Mouse (Mus musculus) limb, embryonic 13.5 days (tissue): ENCODE data around the gene Cfap44. TPM values are rescaled to one million over a fixed set of nuclear protein-coding genes. Genes with fewer than 3 reads are reported as not detected.

Experiments used
- ATAC-seq: fragments of 200-750 bp; cut with Nextera tagmentation; 2 replicates; pipeline ENCODE4 v1.8.0; 2017; ENCODE audit warnings: low read depth, moderate number of reproducible peaks, moderate TSS enrichment; ENCODE audit not compliant: low FRiP score
- H3K27ac ChIP-seq: fragments of 300-500 bp; sonication (generic); 2 replicates; pipeline ENCODE4 v1.5.1; 2015; ENCODE audit warnings: inconsistent platforms, mild to moderate bottlenecking, moderate library complexity
- H3K27me3 ChIP-seq: fragments of 300-500 bp; sonication (generic); 2 replicates; pipeline ENCODE4 v1.6.1; 2015; ENCODE audit warnings: mild to moderate bottlenecking, inconsistent platforms
- H3K36me3 ChIP-seq: fragments of 300-500 bp; sonication (generic); 2 replicates; pipeline ENCODE4 v1.6.1; 2015; ENCODE audit warnings: inconsistent platforms, mild to moderate bottlenecking, moderate library complexity
- H3K4me1 ChIP-seq: fragments of 300-500 bp; sonication (generic); 2 replicates; pipeline ENCODE4 v1.6.1; 2015; ENCODE audit warnings: inconsistent platforms
- H3K4me2 ChIP-seq: fragments of 300-500 bp; sonication (generic); replicated peaks from 2 replicates; pipeline ENCODE4 v1.6.1; 2015; ENCODE audit warnings: inconsistent platforms, mild to moderate bottlenecking, moderate library complexity
- H3K4me3 ChIP-seq: fragments of 300-500 bp; sonication (generic); 2 replicates; pipeline ENCODE4 v1.5.1; 2015; ENCODE audit warnings: moderate library complexity, mild to moderate bottlenecking, inconsistent platforms
- H3K9ac ChIP-seq: fragments of 300-500 bp; sonication (generic); 2 replicates; pipeline ENCODE4 v1.6.1; 2015; ENCODE audit warnings: mild to moderate bottlenecking, inconsistent platforms
- H3K9me3 ChIP-seq: fragments of 300-500 bp; sonication (generic); 2 replicates; pipeline ENCODE4 v1.6.1; 2016; ENCODE audit warnings: inconsistent platforms
- WGBS: fragments of 180-500 bp; shearing (Covaris S2); methylation state at CpG from one replicate; pipeline ENCODE4 v1.1.7; 2015; 5-methylcytosine and 5-hydroxymethylcytosine counted together
- polyA plus RNA-seq: library from polyadenylated mRNA; unstranded; fragments of >200 nt; fragmentation: Nextera tagmentation; extraction: Ambion mirVana; gene quantifications from 2 replicates; pipeline ENCODE4 v1.2.1, GENCODE M21; 2015

The Cfap44 gene
- polyA plus RNA-seq, 1 experiment from 2014 or later: 1.2 TPM

GRCm38 (mm10) chr16:44384251-44384650 is 10.3 kb upstream of the Cfap44 start:
- H3K4me2 ChIP-seq: no peak overlapping the region
- no peaks in the 10 kb centered on the region for H3K9me3 ChIP-seq
- no peak for ATAC-seq
- peaks cover 13% of the 10 kb centered on the region for H3K4me1 ChIP-seq
- H3K9ac ChIP-seq: no peak overlapping the region
- peaks cover 21% of the 10 kb centered on the region for H3K36me3 ChIP-seq
- H3K4me3 ChIP-seq: no peak overlapping the region
- WGBS: 97% methylated on average over 1 of the region's 1 CpGs
- H3K27me3 ChIP-seq: no peaks in the 10 kb centered on the region
- no peak overlapping the region for H3K27ac ChIP-seq

- H3K27me3 ChIP-seq: no peaks in the 10 kb centered on the region
- H3K4me3 ChIP-seq: no peak overlapping the region
- H3K9me3 ChIP-seq: no peaks in the 10 kb centered on the region; the same call in 1 of the 2 replicates
- ATAC-seq: no peak
- H3K27ac ChIP-seq: no peak overlapping the region
- peaks cover 18% of the 10 kb centered on the region for H3K4me1 ChIP-seq
- H3K9ac ChIP-seq: no peak overlapping the region
- H3K4me2 ChIP-seq: no peak overlapping the region
- peaks cover 22% of the 10 kb centered on the region for H3K36me3 ChIP-seq
- 42% methylated on average over 9 of the region's 9 CpGs for WGBS
Measured at GRCm38 (mm10) chr16:44391877-44392548, 2.6 kb upstream of the Cfap44 start.

- Histone ChIP-seq H3K27ac (no peak overlapping the region), H3K27me3 (no peaks in the 10 kb centered on the region), H3K4me3 (no peak overlapping the region), H3K4me2 (no peak overlapping the region), H3K9ac (no peak overlapping the region), H3K4me1 (no peaks in the 10 kb centered on the region), H3K36me3 (no peaks in the 10 kb centered on the region), H3K9me3 (0 out of 2 replicates have a peak, but pooled peaks cover 10% of the 10 kb centered on the region)
- 92% methylated on average over 5 of the region's 5 CpGs for WGBS
- no peak for ATAC-seq
Measured at GRCm38 (mm10) chr16:44404933-44405332, 10.3 kb downstream of the Cfap44 start.

- Histone ChIP-seq H3K27ac (no peak overlapping the region), H3K36me3 (no peaks in the 10 kb centered on the region), H3K27me3 (no peaks in the 10 kb centered on the region), H3K4me3 (no peak overlapping the region), H3K9me3 (0 out of 2 replicates have a peak, but pooled peaks cover 10% of the 10 kb centered on the region), H3K4me2 (no peak overlapping the region), H3K4me1 (no peaks in the 10 kb centered on the region), H3K9ac (no peak overlapping the region)
- ATAC-seq: no peak
- 82% methylated on average over 5 of the region's 5 CpGs for WGBS
Measured at GRCm38 (mm10) chr16:44407211-44407610, 12.6 kb downstream of the Cfap44 start.

GRCm38 (mm10) chr16:44408290-44408689 is 13.7 kb downstream of the Cfap44 start:
- no peaks in the 10 kb centered on the region for H3K4me1 ChIP-seq
- H3K27ac ChIP-seq: no peak overlapping the region
- no peak overlapping the region for H3K4me2 ChIP-seq
- H3K27me3 ChIP-seq: no peaks in the 10 kb centered on the region
- 0 out of 2 replicates have a peak, but pooled peaks cover 10% of the 10 kb centered on the region for H3K9me3 ChIP-seq
- H3K4me3 ChIP-seq: no peak overlapping the region
- no peak for ATAC-seq
- WGBS: 90% methylated on average over 2 of the region's 2 CpGs
- no peaks in the 10 kb centered on the region for H3K36me3 ChIP-seq
- no peak overlapping the region for H3K9ac ChIP-seq

- Histone ChIP-seq H3K4me1 (no peaks in the 10 kb centered on the region), H3K9ac (no peak overlapping the region), H3K4me2 (no peak overlapping the region), H3K4me3 (no peak overlapping the region), H3K9me3 (no peaks in the 10 kb centered on the region), H3K27me3 (no peaks in the 10 kb centered on the region), H3K36me3 (no peaks in the 10 kb centered on the region), H3K27ac (no peak overlapping the region)
- WGBS: 71% methylated on average over 6 of the region's 6 CpGs
- ATAC-seq: no peak
Measured at GRCm38 (mm10) chr16:44410176-44410575, 15.6 kb downstream of the Cfap44 start.

GRCm38 (mm10) chr16:44417596-44417995 is 23.0 kb downstream of the Cfap44 start:
- H3K9me3 ChIP-seq: no peaks in the 10 kb centered on the region
- ATAC-seq: no peak
- no peaks in the 10 kb centered on the region for H3K27me3 ChIP-seq
- H3K4me3 ChIP-seq: no peak overlapping the region
- H3K27ac ChIP-seq: no peak overlapping the region
- no peak overlapping the region for H3K4me2 ChIP-seq
- H3K9ac ChIP-seq: no peak overlapping the region
- H3K36me3 ChIP-seq: no peaks in the 10 kb centered on the region
- WGBS: 72% methylated on average over 8 of the region's 8 CpGs
- H3K4me1 ChIP-seq: peaks cover 4% of the 10 kb centered on the region

GRCm38 (mm10) chr16:44421735-44422134 is 27.1 kb downstream of the Cfap44 start:
- Histone ChIP-seq H3K27me3 (no peaks in the 10 kb centered on the region), H3K27ac (no peak overlapping the region), H3K4me3 (no peak overlapping the region), H3K36me3 (no peaks in the 10 kb centered on the region), H3K9me3 (no peaks in the 10 kb centered on the region), H3K9ac (no peak overlapping the region), H3K4me2 (no peak overlapping the region), H3K4me1 (no peaks in the 10 kb centered on the region; the same call in 1 of the 2 replicates)
- no peak for ATAC-seq
- WGBS: 84% methylated on average over 8 of the region's 8 CpGs

- Histone ChIP-seq H3K4me3 (no peak overlapping the region), H3K9ac (no peak overlapping the region), H3K36me3 (no peaks in the 10 kb centered on the region), H3K4me1 (no peaks in the 10 kb centered on the region), H3K4me2 (no peak overlapping the region), H3K27me3 (no peaks in the 10 kb centered on the region), H3K27ac (no peak overlapping the region), H3K9me3 (no peaks in the 10 kb centered on the region)
- 44% methylated on average over 3 of the region's 3 CpGs for WGBS
- ATAC-seq: no peak
Measured at GRCm38 (mm10) chr16:44423499-44423898, 28.9 kb downstream of the Cfap44 start.

- 79% methylated on average over 5 of the region's 5 CpGs for WGBS
- no peak overlapping the region for H3K4me2 ChIP-seq
Measured at GRCm38 (mm10) chr16:44428456-44428855, 33.9 kb downstream of the Cfap44 start.

GRCm38 (mm10) chr16:44430021-44430420 is 35.4 kb downstream of the Cfap44 start:
- Histone ChIP-seq H3K4me2 (no peak overlapping the region), H3K27ac (no peak overlapping the region), H3K9ac (no peak overlapping the region), H3K9me3 (no peaks in the 10 kb centered on the region), H3K27me3 (no peaks in the 10 kb centered on the region), H3K36me3 (no peaks in the 10 kb centered on the region), H3K4me1 (no peaks in the 10 kb centered on the region), H3K4me3 (no peak overlapping the region)
- 73% methylated on average over 7 of the region's 7 CpGs for WGBS
- no peak for ATAC-seq

More at GRCm38 (mm10) chr16:44428456-44428855, 33.9 kb downstream of the Cfap44 start:
- Histone ChIP-seq H3K9ac (no peak overlapping the region), H3K4me3 (no peak overlapping the region), H3K27me3 (no peaks in the 10 kb centered on the region), H3K9me3 (no peaks in the 10 kb centered on the region), H3K36me3 (no peaks in the 10 kb centered on the region), H3K27ac (no peak overlapping the region), H3K4me1 (no peaks in the 10 kb centered on the region)
- ATAC-seq: no peak

GRCm38 (mm10) chr16:44434931-44435330 is 40.3 kb downstream of the Cfap44 start:
- H3K4me3 ChIP-seq: no peak overlapping the region
- no peaks in the 10 kb centered on the region for H3K36me3 ChIP-seq
- ATAC-seq: no peak
- H3K9ac ChIP-seq: no peak overlapping the region
- no peaks in the 10 kb centered on the region for H3K9me3 ChIP-seq
- WGBS: 74% methylated on average over 7 of the region's 7 CpGs
- H3K27me3 ChIP-seq: no peaks in the 10 kb centered on the region
- no peaks in the 10 kb centered on the region for H3K4me1 ChIP-seq
- H3K27ac ChIP-seq: no peak overlapping the region
- no peak overlapping the region for H3K4me2 ChIP-seq

GRCm38 (mm10) chr16:44435481-44435880 is 40.9 kb downstream of the Cfap44 start:
- 69% methylated on average over 4 of the region's 4 CpGs for WGBS
- no peak overlapping the region for H3K27ac ChIP-seq
- ATAC-seq: no peak
- H3K9ac ChIP-seq: no peak overlapping the region
- no peaks in the 10 kb centered on the region for H3K27me3 ChIP-seq
- H3K9me3 ChIP-seq: no peaks in the 10 kb centered on the region
- no peak overlapping the region for H3K4me2 ChIP-seq
- H3K4me3 ChIP-seq: no peak overlapping the region
- H3K4me1 ChIP-seq: no peaks in the 10 kb centered on the region
- no peaks in the 10 kb centered on the region for H3K36me3 ChIP-seq
